Mouse (Mus musculus) embryo, embryonic 10 days (tissue): Measurements from ENCODE around the gene Trim47.
"Not testable (repeated sequence)": the region's sequence is repeated elsewhere in the genome, so short reads cannot be mapped to it uniquely, and the experiment has no call there.

Experiments used
- DNase-seq: peaks from one replicate; pipeline ENCODE4 v3.0.0-alpha.2; 2015; ENCODE audit warnings: low spot score

The Trim47 gene

DNA sequence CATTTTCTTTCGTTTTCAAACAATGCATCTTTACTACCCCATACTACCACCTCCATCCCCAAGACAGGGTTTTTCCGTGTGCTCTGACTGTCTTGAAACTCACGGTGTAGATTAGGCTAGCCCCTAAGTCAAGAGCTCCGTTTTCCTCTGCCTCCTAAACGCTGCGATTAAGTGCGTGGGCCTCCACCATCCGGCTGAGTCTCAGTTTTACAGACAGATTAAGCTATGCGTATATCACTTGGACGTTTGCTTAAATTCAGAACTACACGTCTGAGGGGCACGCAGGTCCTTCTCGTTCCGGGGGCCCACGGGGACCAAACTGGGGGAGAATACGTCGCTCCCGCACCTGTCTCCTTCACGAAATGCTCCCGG, 11.1 kb upstream of the Trim47 start:
- no peak for DNase-seq

DNA sequence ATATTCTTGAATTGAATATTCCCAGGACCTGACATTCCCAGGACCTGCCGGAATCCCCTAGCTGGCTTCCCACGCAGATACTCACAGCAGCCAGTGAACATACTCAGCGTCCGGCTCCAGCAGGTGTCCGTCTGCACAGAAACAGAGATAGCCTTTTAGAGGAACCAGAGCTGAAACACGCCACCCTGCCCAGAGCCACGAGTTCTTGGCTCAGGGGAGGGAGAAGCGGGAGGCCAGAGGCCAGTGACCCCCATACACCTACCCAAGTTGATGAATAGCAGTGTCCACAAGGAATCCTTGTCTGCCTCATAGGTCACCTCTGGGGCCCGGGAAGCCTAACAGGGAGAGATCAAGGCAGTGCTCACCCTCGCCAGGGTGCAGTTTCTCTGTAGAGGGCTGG, 7.2 kb upstream of the Trim47 start:
- no peak for DNase-seq

DNA sequence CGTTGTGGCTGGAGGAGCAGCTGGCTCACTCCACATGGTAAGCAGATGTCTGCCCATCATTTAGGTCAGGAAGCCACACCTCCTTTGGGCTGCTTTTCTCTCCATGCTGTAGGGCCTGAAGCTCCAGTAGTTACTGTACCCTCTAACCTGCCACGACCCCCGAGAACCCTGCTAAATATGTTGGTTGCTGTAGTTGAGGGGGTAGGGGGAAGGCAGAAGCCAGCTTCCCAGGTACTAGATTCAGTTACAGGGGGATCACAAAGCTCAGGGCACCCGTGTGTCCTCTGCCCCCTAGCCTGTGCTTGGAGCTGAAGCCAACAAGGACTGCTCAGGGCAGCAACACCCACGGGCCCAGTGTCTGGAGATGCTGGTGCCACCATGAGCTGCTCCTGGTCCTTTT, 6.5 kb upstream of the Trim47 start:
- no peak for DNase-seq

DNA sequence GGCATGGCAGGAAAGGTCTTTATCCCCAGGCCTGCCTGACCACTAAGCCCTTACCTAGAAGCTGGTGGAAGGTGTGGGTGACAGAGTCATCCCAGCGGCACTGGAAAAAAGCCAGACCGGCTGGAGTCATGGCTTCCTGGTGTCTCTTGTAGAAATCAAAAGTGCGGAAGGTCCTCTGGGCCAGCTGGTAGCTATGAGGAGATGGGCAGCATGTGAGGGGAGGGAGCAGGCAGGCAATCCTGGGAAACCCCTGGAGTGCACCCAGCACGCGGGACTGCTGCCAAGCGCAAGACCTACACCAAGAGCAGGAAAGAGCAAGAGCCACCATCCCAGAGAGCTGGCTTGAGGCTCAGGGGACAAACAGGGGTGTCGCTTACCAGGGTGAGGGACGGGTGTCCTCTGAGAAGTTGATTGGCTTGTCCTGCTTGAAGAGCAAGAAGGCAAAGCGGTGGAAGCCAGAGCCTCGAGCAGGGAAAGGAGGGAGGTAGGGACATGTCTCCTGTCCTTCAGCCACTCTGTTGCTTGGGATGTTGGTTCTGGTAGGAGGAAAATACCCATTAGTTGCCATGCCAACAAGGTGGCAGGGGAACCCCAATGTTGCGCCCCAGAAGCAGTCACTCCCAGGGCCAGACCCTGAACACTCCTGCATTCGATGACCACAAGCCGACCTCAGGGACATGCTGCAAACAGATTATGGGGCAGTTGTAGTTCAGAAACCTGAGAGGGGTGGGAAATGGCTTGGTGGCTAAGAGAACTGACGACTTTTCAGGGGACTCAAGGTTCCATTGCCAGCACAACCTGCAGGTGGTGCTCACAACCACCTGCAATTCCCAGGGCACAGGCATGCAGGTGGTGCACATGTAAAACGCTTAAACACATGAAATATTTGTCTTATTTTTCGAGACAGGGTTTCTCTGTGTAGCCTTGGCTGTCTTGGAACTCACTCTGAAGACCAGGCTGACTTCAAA, 5.6 kb upstream of the Trim47 start:
- DNase-seq, result no peak

DNA sequence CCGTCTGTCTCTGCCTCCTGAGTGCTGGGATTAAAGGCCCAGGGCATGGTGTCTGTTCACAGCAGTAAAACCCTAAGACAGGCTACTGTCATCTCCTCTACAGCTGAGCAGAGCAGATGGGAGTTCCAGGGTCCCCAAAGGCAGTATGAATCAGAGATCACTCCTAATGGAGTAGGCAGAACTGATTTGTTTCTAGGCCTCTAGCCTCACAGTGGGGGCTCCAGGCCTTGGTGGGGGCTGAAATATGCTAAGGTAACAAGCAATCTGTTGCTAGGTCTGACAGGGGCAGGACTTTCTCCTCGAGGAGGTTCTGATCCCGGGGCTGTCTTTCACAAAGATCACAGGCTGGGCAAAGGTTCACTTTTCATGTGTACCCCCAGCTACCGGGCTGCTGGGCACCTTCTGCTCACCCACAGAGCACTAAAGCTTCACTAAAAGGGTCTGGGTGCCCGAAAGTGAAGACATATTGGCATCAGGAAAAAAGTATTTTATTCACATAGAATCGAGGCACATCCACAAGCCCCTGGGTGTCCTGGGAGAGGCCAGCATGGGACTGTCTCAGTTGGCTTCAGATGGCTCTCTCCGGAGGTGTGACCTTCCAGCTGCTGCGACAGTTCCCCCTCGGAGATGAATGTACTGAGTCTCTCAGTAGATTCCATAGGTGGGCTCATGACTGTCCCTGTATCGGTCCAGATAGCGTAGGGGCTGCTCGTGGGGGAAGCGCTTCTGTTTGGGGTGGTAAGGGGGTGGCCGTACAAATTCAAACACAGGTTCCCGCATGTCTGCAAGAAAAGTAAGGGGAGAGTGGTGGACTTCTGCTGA, 4.5 kb upstream of the Trim47 start:
- DNase-seq, result no peak

DNA sequence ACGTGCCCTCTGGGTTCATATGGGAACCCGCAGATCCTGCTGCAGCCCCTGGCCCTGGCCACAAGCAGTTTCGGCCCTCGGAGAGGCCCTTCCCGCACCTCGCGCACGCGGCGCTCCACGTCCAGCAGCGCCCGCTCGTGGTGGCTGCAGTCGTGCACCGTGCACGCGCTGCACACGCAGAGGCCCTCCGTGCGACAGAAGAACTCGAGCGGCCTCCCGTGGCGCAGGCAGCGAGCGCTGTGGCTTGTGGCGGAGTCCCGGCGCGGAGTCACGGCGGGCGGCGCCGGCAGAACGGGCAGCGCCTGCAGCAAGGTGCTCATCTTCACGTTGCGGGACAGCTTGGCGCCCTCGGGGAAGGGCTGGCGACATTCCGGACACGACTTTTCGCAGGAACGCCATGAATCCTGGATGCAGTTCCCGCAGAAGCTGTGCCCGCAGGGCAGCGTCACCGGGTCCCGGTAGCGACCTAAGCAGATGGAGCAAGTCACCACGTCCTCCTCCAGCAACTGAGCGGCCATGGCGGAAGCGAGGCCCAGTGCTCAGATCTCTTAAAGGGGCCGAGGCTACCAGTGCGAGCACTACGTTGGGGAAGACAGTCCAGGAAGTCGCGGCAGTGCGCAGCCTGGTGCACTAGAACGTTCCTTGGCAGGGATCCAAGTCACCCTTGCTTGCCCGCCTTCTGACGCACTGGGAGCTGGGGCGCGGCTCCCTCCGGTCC, 3.6 kb upstream of the Trim47 start, which contains the start of gene Trim65:
Trim65 (minus strand) TSS at position 641 of the 718 bp plus-strand sequence.
- peak; percentile 94 for DNase-seq

DNA sequence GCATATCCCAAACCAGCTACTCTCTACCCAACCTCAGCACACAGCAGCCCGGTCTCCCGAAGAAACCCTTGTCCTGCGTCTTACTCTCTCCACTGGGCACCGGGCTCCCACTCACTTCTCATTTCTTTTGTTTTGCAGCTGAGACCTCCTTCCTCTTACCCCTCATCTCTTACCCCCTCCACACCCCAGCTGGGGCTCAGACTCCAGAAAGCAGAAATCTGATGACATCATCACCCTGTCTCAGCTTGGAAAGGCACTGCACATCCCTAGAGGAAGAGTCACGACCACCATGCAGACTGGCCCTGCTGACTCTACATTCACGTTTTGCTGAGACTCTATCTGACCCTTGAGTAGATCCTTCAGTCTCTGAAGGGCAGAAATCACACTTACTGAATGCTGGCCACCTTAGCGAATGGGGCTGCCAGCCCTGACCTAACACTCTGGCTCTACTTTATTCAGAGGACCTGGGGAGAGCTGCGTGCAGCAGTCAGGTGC, 3.0 kb upstream of the Trim47 start:
- DNase-seq, result peak; percentile 44

DNA sequence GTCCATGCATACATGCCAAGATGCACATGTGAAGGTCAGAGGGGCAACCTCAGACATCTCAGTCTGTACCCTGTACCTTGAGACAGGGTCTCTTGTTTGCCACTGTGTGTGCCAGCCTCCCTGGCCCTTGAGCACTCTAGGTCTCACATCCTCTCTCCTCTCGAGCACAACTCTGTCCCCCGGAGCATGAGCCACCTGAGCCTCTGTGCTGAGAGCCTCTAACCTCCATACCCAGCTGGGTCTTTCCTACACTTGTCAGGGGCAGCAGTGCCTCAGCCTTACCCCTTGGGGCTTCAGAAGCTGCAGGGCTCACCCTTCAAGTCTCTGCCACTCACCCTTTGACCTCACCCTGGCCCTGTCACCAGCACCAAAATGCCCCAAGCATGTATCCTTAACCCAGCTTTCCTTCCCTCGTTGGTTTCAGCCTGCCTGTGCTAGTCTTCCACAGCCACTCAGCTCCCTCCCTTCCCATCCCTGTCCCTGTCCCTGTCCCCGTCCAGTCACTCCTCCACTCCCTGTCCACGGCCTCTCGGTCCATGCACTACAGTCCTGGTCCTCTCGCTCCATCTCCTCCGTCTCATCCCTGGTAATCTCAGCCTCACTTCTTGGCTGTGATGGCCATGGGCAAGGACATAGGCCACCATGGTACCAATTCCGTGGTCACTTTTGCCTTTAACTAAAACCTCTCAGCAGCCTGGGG, 2.2 kb upstream of the Trim47 start:
- no peak for DNase-seq

DNA sequence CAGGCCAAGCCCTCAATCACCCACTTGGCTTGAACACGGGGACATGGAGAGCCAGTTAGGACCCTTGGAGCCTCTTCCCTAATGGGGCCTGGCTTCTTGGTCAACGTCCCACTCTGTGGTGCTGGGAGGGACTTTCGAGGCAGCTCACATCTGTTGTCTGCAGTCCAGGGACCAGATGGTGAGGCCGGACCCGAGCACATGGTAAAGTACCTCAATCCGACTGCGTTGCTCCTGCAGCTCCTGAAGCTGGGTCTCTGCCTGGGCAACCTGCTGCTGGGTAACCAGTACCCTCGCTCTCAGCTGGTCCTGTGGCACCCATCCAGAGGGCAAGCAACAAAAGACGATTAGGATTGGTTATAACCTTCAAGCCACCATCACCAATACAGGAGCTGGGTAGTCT, 976 bp upstream of the Trim47 start:
- no peak for DNase-seq

DNA sequence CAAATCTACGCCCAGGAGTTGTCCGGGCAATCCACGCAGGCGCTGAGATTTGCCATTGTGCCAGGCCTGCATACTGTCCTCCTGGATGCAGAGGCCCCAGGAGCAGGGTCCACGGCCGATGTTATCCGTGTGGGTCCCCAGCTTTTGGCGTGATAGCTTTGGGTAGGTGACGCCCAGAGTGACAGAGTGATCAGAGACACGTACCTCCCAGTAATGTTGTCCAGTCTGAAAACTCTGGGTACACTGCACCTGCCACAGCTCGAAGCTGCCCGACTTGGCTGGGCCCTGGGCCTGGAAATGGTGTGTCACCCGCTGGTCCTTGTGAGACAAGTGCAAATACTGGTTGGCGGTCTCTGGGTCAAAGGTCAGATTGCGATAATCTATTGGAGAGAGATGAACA, 749 bp downstream of the Trim47 start:
- DNase-seq, result no peak

DNA sequence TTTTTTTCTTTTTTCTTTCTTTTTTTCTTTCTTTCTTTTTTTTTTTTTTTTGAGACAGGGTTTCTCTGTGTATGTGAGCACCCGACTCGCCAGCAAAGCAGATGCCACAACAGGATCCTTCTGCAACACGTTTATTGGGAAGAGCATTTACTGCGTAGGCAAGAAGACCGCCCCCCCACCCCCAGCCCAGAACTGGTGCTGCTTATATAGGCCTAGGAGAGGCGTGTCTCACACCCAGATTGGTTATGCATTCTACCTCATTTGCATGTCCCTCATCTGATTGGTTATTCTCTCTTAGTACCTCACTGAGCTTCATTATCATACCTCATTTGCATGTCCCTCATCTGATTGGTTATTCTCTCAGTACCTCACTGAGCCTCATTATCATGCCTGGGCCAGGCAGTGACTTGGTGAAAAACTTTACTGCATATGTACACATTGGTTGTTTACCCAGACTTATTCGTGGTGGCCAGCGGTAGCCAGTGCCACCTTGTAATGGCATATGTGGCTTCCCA, 5.2 kb downstream of the Trim47 start:
- DNase-seq, result not testable (repeated sequence)

DNA sequence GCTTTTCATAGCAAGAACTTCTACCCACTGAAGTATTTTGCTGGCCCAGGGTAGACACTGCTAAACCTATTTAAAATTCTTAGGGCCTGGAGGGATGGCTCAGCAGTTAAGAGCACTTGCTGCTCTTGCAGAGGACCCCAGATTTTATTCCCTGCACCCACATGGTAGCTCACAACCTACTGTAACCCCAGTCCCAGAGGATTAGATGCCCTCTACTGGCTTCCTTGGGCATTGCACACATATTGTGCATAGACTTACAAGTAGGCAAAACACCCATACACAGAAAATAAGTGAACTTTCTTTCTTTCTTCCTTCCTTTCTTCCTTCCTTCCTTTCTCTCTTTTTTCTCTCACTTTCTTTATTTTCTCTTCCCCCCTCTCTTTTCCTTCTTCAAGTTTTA, 9.2 kb downstream of the Trim47 start:
- DNase-seq, result no peak

DNA sequence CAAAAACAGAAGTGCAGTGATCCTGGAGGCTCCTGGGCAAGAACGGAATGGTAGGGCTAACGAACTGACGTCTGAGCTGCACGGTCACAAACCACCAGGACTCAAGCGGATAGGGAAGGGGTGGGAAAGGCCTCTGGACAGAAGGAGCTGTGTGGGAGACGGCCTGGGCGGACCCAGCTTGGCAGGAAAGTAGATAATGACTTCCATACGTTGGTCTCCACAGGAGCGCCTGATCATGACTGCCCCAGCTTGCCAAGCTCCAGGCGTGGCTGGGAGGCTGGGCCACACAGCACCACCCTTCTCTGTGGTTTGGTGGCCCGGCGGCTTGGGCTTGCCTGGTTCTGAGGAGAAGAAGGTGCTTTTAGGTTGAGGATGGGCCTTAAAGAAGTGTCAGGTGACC, 9.8 kb downstream of the Trim47 start:
- no peak for DNase-seq

DNA sequence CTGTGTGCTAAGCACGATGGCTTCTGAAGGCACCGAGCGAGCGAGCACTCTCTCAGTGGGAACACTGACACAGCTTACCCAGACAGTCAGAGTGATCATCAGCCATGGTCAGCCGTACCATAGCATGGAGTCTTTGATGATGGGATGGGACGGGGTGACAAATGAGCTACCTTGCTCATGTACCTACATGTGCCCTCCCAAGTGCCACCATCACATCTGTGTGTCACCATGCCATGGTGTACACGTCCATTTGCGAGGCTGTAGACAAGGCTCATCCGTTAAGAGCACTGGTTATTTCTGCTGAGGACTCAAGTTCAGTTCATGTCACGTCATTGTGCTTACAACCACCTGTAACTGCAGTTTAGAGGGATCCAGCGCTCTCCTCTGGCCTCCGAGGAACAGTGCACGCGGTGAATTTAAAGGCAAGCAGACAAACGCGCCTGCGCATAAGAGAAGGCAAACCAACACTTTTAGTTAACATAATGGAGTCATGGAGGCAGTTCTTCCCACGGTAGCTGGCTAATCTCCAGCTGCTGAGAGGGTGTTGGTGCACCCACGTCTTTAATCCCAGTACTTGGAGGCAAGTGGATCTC, 15.3 kb downstream of the Trim47 start:
- DNase-seq, result no peak

DNA sequence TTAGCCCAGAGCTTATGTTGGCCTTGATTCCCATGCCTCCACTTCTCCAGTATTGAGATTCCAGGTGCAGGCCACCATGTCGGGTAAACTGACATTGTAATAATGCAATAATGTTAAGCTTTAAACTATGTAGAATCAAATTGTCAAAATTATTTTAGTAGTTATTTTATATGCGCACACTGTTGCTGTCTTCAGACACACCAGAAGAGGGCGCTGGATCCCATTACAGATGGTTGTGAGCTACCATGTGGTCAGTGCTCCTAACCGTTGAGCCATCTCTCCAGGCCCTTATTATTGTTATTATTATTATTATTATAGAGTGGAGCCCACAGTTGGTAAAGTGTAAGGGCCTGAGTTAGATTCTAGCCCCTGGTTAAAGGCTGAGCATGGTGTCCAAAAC, 15.9 kb downstream of the Trim47 start:
- no peak for DNase-seq

DNA sequence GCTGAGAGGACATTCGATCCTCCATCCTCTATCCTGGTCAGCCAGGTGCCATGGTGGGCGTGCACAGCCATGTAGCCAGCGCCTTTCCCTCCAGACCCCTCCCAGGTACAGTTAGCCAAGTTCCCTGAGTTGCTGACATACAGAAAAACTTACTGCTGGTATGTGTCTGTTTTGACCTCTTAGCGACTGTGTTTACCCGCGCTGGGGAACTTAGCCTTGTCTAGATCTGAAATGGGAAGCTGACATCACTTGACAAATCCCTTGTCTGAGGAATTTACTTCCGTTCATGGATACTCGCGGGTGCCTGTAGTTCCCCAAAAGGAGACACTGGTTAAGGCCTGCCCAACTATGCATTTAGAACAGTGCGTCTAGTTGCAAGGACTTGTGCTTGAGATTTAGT, 16.5 kb downstream of the Trim47 start:
- DNase-seq, result no peak

DNA sequence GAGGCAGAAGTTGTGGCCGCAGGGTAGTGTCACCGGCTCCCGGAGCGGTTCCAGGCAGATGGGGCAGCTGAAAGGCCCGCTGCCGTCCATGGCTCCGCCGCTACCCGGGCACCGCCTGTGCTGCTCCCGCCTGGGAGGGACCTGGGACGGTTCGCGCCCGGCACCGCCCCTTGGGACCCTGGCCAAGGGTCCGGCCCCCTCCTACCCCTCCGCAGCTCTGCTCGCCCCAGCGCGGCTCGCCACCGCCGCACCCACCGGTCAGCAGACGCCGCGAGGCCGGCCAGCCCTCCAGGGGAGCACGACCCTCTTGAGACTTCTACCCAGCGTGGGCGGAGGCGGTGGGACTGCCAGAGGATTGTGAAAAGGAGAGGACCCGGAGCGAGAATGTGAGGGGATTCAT, 16.9 kb downstream of the Trim47 start:
- no peak for DNase-seq

DNA sequence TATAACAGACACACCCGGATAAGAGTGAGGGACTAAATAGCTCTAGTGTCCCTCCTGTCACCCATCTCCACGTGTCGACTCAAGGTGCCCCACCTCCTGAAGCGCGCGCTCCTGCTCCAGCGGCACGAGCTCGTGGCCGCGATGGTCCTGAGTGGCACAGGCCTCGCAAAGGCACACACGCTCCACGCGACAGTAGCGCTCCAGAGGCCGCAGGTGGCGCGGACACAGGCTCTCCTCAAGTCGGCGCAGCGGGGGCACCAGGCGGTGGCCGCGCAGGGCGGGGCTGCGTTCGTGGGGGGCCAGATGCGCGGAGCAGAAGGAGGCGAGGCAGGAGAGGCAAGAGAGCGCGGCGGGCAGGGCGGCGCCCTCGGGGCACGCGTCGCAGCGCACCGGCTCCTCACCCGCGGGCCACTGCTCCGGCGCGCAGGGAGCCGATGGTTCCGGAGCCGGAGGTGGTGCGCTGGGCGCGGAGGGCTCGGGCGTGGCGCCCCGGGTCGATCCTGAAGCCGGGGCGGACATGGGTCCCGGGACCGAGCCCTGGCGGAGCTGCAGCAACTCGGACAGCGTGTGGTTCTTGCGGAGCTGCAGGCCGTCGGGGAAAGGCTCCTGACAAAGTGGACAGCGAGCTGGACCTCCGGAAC, 17.4 kb downstream of the Trim47 start:
- DNase-seq, result no peak

DNA sequence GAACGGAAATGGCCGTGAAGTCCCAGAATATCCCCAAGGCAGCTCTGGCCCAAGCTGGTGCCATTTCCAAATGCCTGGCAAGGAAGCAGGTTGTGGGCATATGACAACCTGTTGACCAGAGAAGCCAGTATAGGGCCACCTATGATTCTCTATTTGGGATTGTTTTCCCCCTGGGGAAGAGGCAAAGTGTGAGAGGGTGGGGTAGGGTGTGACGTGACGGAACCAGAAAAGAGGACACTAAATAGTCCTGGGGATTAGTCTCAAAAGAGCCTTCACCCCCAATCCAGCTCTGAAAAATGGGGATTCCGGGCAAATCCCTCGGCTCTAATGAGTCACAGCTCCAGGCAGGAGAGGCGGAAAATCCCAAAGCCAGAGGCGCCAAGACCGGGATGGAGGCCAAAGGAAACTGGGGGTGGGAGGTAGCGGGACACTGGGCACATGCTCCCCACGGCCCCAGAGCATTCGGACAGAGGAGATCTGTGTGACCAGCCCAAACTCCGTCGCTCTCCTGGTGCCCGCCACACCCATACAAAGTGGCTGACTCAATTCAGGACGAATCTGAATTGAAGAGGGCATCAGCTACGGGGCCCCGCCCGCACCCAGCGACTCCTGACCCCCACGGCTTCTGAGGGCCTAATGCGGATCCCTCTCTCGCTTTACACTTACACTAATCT, 18.4 kb downstream of the Trim47 start:
- no peak for DNase-seq

DNA sequence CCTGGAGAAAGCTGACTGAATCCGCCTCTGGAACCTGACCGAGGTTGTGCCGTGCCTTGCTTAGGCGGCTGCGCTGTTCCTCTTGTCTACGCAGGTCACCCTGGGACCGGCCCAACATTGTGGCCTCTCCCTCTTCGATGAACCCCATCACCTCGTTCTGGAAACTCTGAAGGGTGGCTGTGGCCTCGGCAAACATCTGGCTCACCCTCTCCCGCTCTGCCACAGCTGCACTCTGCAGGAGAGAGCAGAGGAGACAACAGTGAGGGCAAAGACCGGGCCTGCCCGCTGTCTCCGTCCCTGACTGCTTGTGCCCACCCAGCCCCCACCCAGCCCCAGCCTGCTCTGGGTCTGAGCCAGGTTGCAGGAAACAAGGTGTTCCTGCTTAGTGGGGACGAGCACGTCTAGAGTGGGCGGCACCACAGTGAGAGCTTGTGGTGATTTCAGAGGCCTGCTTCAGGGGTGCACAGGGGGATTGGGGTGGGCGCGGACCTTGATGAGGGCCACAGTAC, 19.2 kb downstream of the Trim47 start:
- no peak for DNase-seq
